Mouse (Mus musculus) myocyte (in vitro differentiated cells): ENCODE measurements around the gene H2-Q10. TPM values are rescaled to one million over a fixed set of nuclear protein-coding genes. Genes with fewer than 3 reads are reported as not detected.

Experiments used
- H3K27me3 ChIP-seq: one replicate; pipeline ENCODE4 v1.6.1; 2011; ENCODE audit not compliant: control insufficient read depth, insufficient read depth, insufficient read length
- H3K36me3 ChIP-seq: one replicate; pipeline ENCODE4 v1.6.1; 2011; ENCODE audit not compliant: control insufficient read depth, insufficient read depth
- H3K4me2 ChIP-seq: one replicate; pipeline ENCODE4 v1.6.1; 2011; ENCODE audit warnings: low read depth, control low read depth
- H3K4me3 ChIP-seq: one replicate; pipeline ENCODE4 v1.5.1; 2011; ENCODE audit warnings: mild to moderate bottlenecking, control low read depth, moderate library complexity
- H3K79me2 ChIP-seq: one replicate; pipeline ENCODE4 v1.6.1; 2011; ENCODE audit not compliant: control insufficient read depth, insufficient read depth
- H3ac ChIP-seq: one replicate; pipeline ENCODE4 v1.6.1; 2011; ENCODE audit not compliant: control insufficient read depth, insufficient read length
- CEBPB ChIP-seq: IDR thresholded peaks from 2 replicates; pipeline ENCODE4 v1.6.1; 2011; ENCODE audit warnings: mild to moderate bottlenecking, moderate library complexity; ENCODE audit not compliant: poor library complexity, insufficient read depth, severe bottlenecking
- E2F4 ChIP-seq: IDR thresholded peaks from one replicate; pipeline ENCODE4 v1.6.1; 2011; ENCODE audit warnings: mild to moderate bottlenecking, control low read depth, moderate library complexity; ENCODE audit not compliant: insufficient read depth
- MAX ChIP-seq: IDR thresholded peaks from one replicate; pipeline ENCODE4 v1.6.1; 2011; ENCODE audit warnings: low read depth, mild to moderate bottlenecking, control low read depth
- MYOD1 ChIP-seq, 3 experiments: IDR thresholded peaks; one replicate each; pipeline ENCODE4 v1.6.1; 2011; ENCODE audit warnings: control low read depth in 2 of 3, low read depth in 2 of 3, mild to moderate bottlenecking in 2 of 3, moderate library complexity in 1 of 3; ENCODE audit not compliant: insufficient read length in 2 of 3, control insufficient read depth in 1 of 3
- MYOG ChIP-seq, 3 experiments: IDR thresholded peaks; one replicate each; pipeline ENCODE4 v1.6.1; 2011; ENCODE audit warnings: control low read depth in 2 of 3, low read depth in 2 of 3, mild to moderate bottlenecking in 2 of 3; ENCODE audit not compliant: insufficient read length in 2 of 3, control insufficient read depth in 1 of 3, insufficient read depth in 1 of 3
- POLR2A ChIP-seq: IDR thresholded peaks from one replicate; pipeline ENCODE4 v1.6.1; 2011; ENCODE audit warnings: low read depth, mild to moderate bottlenecking, control low read depth, moderate library complexity; ENCODE audit not compliant: insufficient read length
- POLR2AphosphoS2 ChIP-seq: IDR thresholded peaks from one replicate; pipeline ENCODE4 v1.6.1; 2011; ENCODE audit warnings: low read depth, control low read depth; ENCODE audit not compliant: insufficient read length
- REST ChIP-seq: IDR thresholded peaks from one replicate; pipeline ENCODE4 v1.6.1; 2011; ENCODE audit warnings: mild to moderate bottlenecking, control low read depth, moderate library complexity; ENCODE audit not compliant: insufficient read depth, insufficient read length
- SRF ChIP-seq: IDR thresholded peaks from one replicate; pipeline ENCODE4 v1.6.1; 2011; ENCODE audit warnings: low read depth; ENCODE audit not compliant: control insufficient read depth, insufficient read length
- TCF12 ChIP-seq: IDR thresholded peaks from one replicate; pipeline ENCODE4 v1.6.1; 2011; ENCODE audit warnings: mild to moderate bottlenecking, control low read depth; ENCODE audit not compliant: poor library complexity, insufficient read depth, severe bottlenecking
- TCF3 ChIP-seq: IDR thresholded peaks from one replicate; pipeline ENCODE4 v1.6.1; 2011; ENCODE audit warnings: low read depth, control low read depth; ENCODE audit not compliant: insufficient read length
- USF1 ChIP-seq: IDR thresholded peaks from one replicate; pipeline ENCODE4 v1.6.1; 2011; ENCODE audit warnings: low read depth, mild to moderate bottlenecking, control low read depth, moderate library complexity
- polyA plus RNA-seq: library from polyadenylated mRNA; unstranded; fragments of >200 nt; fragmentation: generic; extraction: Trizol; gene quantifications from one replicate; pipeline ENCODE4 v1.2.1, GENCODE M21; 2012; ENCODE audit warnings: missing spikeins

The H2-Q10 gene
- polyA plus RNA-seq, 1 experiment = 0.02 TPM

GRCm38 (mm10) chr17:35509284-35509683, 39.4 kb downstream of the H2-Q10 start:
- H3K27me3 ChIP-seq = peaks cover 7% of the 10 kb centered on the region
- TF ChIP-seq MYOG (IDR thresholded peaks at IDR 0.05; ENCODE audit: control insufficient read depth in 1 of 3, insufficient read depth in 1 of 3, insufficient read length in 2 of 3, low read depth in 2 of 3) (no peak), CEBPB (no peak), TCF12 (no peak), TCF3 (no peak), MAX (no peak), E2F4 (no peak), USF1 (no peak), POLR2AphosphoS2 (no peak), REST (no peak), SRF (no peak), POLR2A (no peak), MYOD1 (IDR thresholded peaks at IDR 0.05; ENCODE audit: control insufficient read depth in 1 of 3, insufficient read length in 2 of 3, low read depth in 2 of 3) (no peak)
- H3K4me3 ChIP-seq = no peak overlapping the region
- H3ac ChIP-seq = no peak overlapping the region
- H3K79me2 ChIP-seq = no peaks in the 10 kb centered on the region
- peaks cover 5% of the 10 kb centered on the region for H3K36me3 ChIP-seq
- no peak overlapping the region for H3K4me2 ChIP-seq

GRCm38 (mm10) chr17:35512916-35513626, 43.2 kb downstream of the H2-Q10 start:
- no peak overlapping the region for H3ac ChIP-seq
- no peak overlapping the region for H3K4me3 ChIP-seq
- H3K4me2 ChIP-seq = no peak overlapping the region
- TF ChIP-seq TCF12 (no peak), POLR2A (no peak), TCF3 (no peak), CEBPB (no peak), REST (no peak), E2F4 (no peak), USF1 (no peak), SRF (no peak), POLR2AphosphoS2 (no peak), MAX (no peak), MYOG (IDR thresholded peaks at IDR 0.05; ENCODE audit: control insufficient read depth in 1 of 3, insufficient read depth in 1 of 3, insufficient read length in 2 of 3, low read depth in 2 of 3) (no peak), MYOD1 (IDR thresholded peaks at IDR 0.05; ENCODE audit: control insufficient read depth in 1 of 3, insufficient read length in 2 of 3, low read depth in 2 of 3) (no peak)
- H3K36me3 ChIP-seq = peaks cover 5% of the 10 kb centered on the region
- H3K79me2 ChIP-seq = peaks cover 4% of the 10 kb centered on the region
- H3K27me3 ChIP-seq = no peaks in the 10 kb centered on the region

GRCm38 (mm10) chr17:35513886-35514285, 44.0 kb downstream of the H2-Q10 start:
- no peak for TF ChIP-seq POLR2A
- no peak for TF ChIP-seq REST
- no peak for TF ChIP-seq MAX
- TF ChIP-seq MYOD1 (IDR thresholded peaks at IDR 0.05; ENCODE audit: control insufficient read depth in 1 of 3, insufficient read length in 2 of 3, low read depth in 2 of 3) = no peak
- no peak for TF ChIP-seq USF1
- no peak for TF ChIP-seq SRF
- TF ChIP-seq CEBPB = no peak
- no peak for TF ChIP-seq TCF3
- TF ChIP-seq MYOG (IDR thresholded peaks at IDR 0.05; ENCODE audit: control insufficient read depth in 1 of 3, insufficient read depth in 1 of 3, insufficient read length in 2 of 3, low read depth in 2 of 3) = no peak
- no peak for TF ChIP-seq POLR2AphosphoS2
- no peak for TF ChIP-seq E2F4
- no peak for TF ChIP-seq TCF12
- Histone ChIP-seq H3K4me3 (no peak overlapping the region), H3K79me2 (peaks cover 4% of the 10 kb centered on the region), H3K4me2 (peak overlapping the region; percentile 81), H3ac (no peak overlapping the region), H3K36me3 (peaks cover 5% of the 10 kb centered on the region), H3K27me3 (no peaks in the 10 kb centered on the region)

GRCm38 (mm10) chr17:35514756-35515155, 44.9 kb downstream of the H2-Q10 start:
- H3K4me3 ChIP-seq = no peak overlapping the region

GRCm38 (mm10) chr17:35515911-35516640, 46.2 kb downstream of the H2-Q10 start:
- TF ChIP-seq TCF12 (no peak), SRF (no peak), POLR2AphosphoS2 (no peak), USF1 (no peak), POLR2A (no peak), CEBPB (no peak), REST (no peak), MAX (no peak), E2F4 (no peak), MYOG (IDR thresholded peaks at IDR 0.05; ENCODE audit: control insufficient read depth in 1 of 3, insufficient read depth in 1 of 3, insufficient read length in 2 of 3, low read depth in 2 of 3) (no peak)
- Histone ChIP-seq H3K4me2 (peak overlapping the region; percentile 81), H3K27me3 (no peaks in the 10 kb centered on the region), H3K36me3 (peaks cover 5% of the 10 kb centered on the region), H3K79me2 (peaks cover 4% of the 10 kb centered on the region), H3ac (peak overlapping the region; percentile 32), H3K4me3 (peak overlapping the region; percentile 73)

More at GRCm38 (mm10) chr17:35514756-35515155, 44.9 kb downstream of the H2-Q10 start:
- H3K27me3 ChIP-seq = no peaks in the 10 kb centered on the region
- TF ChIP-seq REST = no peak
- H3K79me2 ChIP-seq = peaks cover 4% of the 10 kb centered on the region
- peak overlapping the region; percentile 81 for H3K4me2 ChIP-seq
- H3ac ChIP-seq = no peak overlapping the region
- peaks cover 5% of the 10 kb centered on the region for H3K36me3 ChIP-seq
